Mouse (Mus musculus) CD8-positive naive resting alpha-beta T cell, adult 2 months (primary cell): ENCODE measurements around the gene Rragd.

Experiments
- DNase-seq, 2 experiments: peaks; one replicate each; pipeline ENCODE4 v3.0.0; 2022; ENCODE audit warnings: low read depth in 2 of 2, low spot score in 2 of 2

The Rragd gene

GRCm38 (mm10) chr4:33032045-33032444, 49.2 kb downstream of the Rragd start:
- no peak for DNase-seq

- DNase-seq: no peak
These were observed 50.7 kb downstream of the Rragd start for GRCm38 (mm10) chr4:33033515-33033914.

GRCm38 (mm10) chr4:33039826-33040225, 57.0 kb downstream of the Rragd start:
- DNase-seq: no peak

GRCm38 (mm10) chr4:33049601-33050000, 66.8 kb downstream of the Rragd start:
- no peak for DNase-seq

GRCm38 (mm10) chr4:33052055-33052454, 69.2 kb downstream of the Rragd start:
- DNase-seq: no peak

- DNase-seq: no peak
These were observed 69.8 kb downstream of the Rragd start for GRCm38 (mm10) chr4:33052650-33053049.

- no peak for DNase-seq
These were observed 71.6 kb downstream of the Rragd start for GRCm38 (mm10) chr4:33054426-33054825.

- no peak for DNase-seq
These were observed 73.5 kb downstream of the Rragd start for GRCm38 (mm10) chr4:33056317-33056716.

GRCm38 (mm10) chr4:33057890-33058687, 75.3 kb downstream of the Rragd start:
- DNase-seq: no peak

GRCm38 (mm10) chr4:33061158-33061557, 78.3 kb downstream of the Rragd start:
- DNase-seq: no peak

- no peak for DNase-seq
These were observed 80.1 kb downstream of the Rragd start, which contains the start of gene Gabrr2 for GRCm38 (mm10) chr4:33062981-33063380. Gene Gabrr2, plus strand, starts transcription at chr4:33062999.

GRCm38 (mm10) chr4:33064986-33065385, 82.1 kb downstream of the Rragd start:
- no peak for DNase-seq

- DNase-seq: no peak
These were observed 83.6 kb downstream of the Rragd start for GRCm38 (mm10) chr4:33066223-33066960.

GRCm38 (mm10) chr4:33067331-33067730, 84.5 kb downstream of the Rragd start:
- no peak for DNase-seq

- no peak for DNase-seq
These were observed 85.0 kb downstream of the Rragd start for GRCm38 (mm10) chr4:33067826-33068225.

- DNase-seq: no peak
These were observed 86.1 kb downstream of the Rragd start for GRCm38 (mm10) chr4:33068894-33069293.

- no peak for DNase-seq
These were observed 87.5 kb downstream of the Rragd start for GRCm38 (mm10) chr4:33070326-33070725.

GRCm38 (mm10) chr4:33071337-33071736, 88.5 kb downstream of the Rragd start:
- DNase-seq: no peak
